Mouse (Mus musculus) cerebral cortex, adult 2 months (tissue): Measurements from ENCODE around the gene Zfp334.

ENCODE experiments used
- WGBS: fragments of 180-500 bp; shearing (Covaris S2); methylation state at CpG from one replicate; pipeline ENCODE4 v1.1.7; 2018; 5-methylcytosine and 5-hydroxymethylcytosine counted together

Gene Zfp334

DNA sequence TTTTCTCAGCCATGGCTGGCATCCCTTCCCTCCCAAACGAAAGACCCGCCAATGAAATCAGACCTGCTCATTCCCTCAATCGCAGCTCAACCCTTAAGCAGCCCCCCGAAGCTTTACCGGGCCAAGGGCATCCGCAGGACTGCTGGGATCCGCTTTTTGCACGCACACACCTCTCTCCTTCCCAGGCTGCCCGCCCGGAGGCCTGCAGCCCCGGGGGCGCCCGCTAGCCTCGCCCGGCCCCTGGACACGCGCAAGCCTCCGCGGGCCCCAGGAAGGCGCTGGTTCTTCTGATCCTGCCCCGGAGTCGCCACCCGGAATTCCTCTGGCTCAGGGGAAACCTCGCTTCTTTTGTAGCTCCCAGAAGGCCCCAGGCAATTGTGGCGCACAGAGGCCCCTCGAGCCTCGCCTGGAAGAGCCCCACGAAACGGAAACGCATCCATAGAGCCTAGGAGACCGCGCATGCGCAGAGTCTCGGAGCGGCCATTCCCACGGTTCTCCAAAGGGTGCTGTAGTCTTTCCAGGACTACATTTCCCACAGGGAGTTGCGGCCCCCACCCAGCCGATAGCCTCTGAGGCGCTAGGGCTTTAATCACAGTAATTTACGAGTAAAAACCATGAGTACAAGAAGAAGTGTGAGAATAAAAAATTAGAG lies at the start of gene Zfp334:
Gene Zfp334, minus strand, starts transcription at position 416 of the 652 bp plus-strand sequence.
- under 1% methylated on average over 40 of the region's 40 CpGs for WGBS

DNA sequence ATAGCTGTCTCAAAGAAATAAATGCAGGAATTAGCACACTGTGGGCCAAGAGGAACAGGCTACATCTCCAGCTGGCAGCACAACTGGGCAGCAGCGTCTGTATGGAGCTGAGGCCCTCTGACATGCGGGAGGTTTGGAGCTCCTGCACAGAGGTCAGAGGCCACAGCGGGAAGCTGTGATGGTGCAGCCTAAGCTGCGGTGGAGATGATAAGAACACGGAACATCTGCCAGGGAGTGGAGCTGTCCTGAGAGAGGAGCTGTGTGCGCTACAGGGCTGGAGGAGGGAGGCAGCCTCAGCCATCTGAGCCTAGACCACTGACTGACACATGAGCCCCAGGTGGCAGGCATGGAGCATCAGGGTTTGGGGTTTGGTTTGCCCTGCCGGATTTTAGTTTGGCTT lies 40.6 kb upstream of the Zfp334 start:
- 79% methylated on average over 7 of the region's 7 CpGs for WGBS

DNA sequence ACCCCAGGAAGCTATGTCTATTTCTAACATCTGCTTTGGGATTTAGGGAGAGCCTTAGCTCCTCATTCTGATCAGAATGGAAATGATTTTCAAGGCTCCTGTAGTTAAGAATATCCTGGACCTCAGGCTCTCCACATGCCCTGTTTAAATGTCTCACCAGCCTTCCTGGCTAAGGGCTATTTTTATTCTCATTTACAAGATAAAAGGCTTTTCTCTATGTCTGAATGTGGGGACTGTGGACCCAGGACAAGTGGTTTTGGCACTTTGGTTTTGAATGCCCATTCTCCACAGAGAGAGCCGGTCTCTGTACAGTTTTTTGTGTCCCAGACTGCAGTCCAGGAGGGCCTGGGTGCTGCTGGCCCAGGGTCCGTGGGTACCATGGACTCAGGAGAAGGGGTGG lies 32.1 kb upstream of the Zfp334 start:
- 59% methylated on average over 2 of the region's 2 CpGs for WGBS

DNA sequence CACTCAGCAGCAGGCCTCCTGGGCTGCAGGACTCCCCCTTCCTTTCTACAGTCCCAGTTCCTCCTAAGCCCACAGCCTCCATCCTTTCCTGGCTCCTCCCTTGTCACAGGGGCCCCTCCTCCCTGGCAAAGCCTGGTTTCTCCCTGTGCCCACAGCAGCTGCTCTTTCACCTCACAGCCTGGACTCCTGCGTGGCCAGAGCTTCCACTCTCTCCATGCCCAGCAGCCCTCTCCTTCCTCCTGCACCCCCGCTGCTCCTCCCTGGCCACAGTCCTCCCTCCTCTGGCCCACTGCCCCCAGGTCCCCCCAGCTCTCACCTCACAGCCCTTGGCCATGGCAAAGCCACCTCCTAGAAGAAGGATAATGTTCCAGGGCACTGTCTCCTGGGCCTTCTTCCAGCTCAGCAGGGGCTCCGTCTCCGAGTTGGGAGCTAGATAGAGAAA lies 31.6 kb upstream of the Zfp334 start:
- 52% methylated on average over 4 of the region's 4 CpGs for WGBS

DNA sequence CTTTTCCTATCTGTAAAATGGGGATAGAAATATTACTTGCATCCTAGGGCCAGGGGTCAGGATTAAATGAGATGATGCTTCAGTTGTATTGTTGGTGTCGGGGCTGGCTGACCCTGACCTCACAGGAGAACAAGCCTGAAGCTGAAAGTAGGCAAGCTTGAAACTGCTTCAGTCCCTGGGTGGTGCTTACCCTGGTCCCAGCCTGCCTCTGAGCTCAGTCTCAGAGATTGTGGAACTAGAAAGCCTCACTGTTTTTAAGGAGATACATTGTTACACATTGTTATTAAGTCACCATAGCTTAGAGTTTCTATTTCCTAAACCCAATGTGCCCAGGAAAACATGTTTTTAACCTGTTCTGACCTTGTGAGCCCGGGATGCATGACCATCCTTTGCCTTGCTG lies 30.5 kb upstream of the Zfp334 start:
- 96% methylated on average over 2 of the region's 2 CpGs for WGBS

DNA sequence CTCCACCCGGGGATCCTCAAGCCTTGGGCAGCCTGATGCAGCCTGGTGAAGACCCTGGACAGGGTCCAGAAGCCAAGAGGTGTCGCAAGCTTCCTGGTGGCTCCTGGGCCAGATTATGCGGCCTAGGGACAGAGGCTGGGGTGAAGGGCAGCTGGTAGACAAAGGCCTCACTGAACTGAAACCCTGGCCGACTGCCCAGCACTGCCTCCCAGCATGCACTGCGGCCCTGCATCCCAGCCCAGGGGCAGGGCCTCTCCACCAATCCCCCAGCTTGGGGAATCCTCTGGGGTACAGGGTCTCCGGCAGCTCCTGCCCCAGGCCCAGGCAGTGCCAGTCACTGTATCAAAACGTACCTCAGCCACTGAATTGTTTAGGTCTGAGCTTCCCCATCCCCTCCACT lies 29.2 kb upstream of the Zfp334 start:
- 55% methylated on average over 7 of the region's 7 CpGs for WGBS

DNA sequence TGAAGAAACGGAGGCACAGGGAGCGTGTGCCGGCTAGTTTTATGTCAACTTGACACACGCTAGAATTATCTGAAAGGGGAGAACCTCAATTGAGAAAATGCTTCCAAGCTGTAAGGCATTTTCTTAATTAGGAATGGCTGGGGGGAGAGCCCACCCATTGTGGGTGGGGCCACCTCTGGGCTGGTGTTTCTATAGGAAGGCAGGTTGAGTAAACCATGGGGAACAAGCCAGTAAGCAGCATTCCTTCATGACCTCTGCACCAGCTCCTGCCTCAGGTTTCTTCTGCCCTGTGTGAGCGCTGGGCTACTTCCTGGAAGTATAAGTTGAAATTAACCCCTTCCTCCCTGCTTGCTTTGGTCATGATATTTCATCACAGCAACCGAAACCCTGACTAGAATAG lies 27.7 kb upstream of the Zfp334 start:
- WGBS = 94% methylated on average over 6 of the region's 6 CpGs

DNA sequence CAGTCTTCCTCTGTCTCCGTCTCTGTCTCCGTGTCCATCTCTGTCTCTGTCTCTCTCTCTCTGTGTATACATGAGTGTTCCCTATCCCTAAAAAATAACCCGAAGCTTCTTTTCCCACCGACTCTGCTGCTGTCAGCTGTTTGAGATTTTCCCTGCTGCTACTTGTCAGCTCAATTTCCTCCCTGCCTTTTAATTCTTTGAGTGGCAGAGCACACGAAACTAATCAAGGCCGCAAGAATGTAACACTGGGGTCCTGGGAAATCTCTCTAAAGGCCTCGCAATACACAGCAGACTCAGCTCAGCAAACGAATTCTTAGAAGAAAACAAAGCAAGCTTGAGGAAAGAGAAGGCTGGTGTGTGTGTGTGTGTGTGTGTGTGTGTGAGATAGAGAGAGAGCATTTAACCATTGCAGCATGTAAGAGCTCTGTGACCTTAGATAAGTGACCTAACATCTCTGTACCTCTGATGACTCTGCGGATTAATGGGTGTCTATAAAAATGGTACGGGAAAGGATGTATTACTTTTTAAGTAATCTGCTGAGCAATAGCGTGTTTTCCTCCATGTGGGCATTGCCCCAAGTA lies 27.2 kb upstream of the Zfp334 start:
- 61% methylated on average over 11 of the region's 11 CpGs for WGBS

DNA sequence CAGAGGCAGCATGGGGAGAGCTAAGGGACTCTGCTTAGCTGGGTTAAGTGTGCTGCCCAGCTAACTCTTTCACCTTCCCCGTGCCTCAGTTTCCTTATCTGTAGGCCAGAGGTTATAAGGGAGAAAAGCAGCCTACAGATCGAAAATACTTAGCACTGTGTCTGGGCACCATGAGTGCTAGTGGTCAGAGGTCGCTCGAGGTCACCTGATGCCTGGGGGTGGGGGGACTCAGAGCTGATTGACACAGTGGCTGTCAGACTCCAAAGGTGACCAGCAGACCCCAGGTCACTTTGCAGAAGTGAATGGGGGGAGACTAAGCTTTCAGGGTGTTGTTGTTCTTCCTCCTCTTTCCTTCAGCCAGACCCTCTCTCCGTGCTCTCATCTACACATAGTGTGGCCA lies 26.3 kb upstream of the Zfp334 start:
- WGBS = 86% methylated on average over 5 of the region's 5 CpGs

DNA sequence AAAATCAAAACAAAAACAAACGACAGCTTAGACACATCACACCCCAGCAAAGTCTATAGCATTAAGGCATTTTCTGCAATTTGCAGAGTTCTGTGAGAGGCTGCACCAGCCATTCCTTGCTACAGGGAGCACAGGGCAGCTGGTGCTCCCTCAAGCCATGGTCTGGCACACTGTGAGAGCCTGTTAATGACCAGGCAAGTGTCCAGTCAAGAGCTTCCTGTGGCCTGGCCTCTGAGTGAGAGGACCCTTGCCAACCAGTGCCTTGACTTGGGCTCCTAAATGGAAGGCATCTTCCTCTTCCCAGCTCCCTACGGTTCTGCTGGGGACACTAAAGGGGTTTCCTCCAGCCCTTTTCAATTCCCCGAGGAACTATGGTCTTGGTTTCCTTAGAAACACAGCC lies 25.8 kb upstream of the Zfp334 start:
- WGBS = 59% methylated on average over 3 of the region's 3 CpGs

DNA sequence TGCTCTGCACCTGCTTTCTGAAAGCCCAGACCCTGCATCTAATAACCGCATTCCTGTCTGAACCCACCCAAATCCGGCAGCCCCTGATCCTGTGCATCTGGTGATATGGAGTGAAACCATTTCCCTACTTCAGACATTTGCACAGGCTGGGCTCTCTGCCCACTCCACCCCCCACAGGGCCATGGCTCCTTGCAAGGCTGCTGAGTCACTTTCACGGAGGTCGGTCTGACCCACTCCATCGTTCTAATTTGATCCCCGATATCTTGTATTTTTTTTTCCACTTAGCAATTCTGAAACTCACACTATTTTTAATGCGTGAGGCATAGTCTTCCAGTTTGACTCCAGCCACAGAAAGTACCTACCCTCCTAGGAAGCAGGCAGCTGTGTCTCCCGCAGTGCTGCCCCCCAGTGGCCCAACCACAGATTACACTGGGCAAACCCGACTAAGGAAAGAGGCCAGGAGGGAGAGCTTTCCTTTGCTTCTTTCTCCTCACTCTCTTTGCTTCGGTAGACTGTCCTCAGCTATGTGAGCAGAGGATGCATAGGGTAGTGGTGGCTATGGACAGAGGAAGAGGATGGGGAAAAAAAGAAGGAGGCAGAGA lies 19.7 kb upstream of the Zfp334 start:
- WGBS = 22% methylated on average over 10 of the region's 10 CpGs

DNA sequence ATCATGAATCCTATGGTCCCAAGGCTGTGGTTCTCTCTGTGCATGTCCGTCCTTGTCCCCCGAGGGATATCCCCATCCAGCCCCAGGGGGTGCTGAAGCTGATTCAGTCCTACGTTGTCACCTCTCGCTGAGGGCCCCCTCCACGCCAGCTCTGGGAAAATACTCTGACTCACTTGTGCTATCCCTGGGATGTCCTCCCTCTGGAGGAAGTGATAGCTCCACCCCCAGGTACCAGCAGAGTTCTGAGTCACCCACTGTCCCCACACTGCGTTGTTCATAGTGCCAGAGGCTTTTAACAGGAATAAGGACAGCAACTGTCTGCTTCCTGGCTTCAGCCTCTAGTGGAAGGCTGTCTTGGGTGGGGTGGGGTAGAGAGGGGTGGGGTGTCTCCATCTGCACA lies 17.3 kb upstream of the Zfp334 start:
- 36% methylated on average over 6 of the region's 6 CpGs for WGBS

DNA sequence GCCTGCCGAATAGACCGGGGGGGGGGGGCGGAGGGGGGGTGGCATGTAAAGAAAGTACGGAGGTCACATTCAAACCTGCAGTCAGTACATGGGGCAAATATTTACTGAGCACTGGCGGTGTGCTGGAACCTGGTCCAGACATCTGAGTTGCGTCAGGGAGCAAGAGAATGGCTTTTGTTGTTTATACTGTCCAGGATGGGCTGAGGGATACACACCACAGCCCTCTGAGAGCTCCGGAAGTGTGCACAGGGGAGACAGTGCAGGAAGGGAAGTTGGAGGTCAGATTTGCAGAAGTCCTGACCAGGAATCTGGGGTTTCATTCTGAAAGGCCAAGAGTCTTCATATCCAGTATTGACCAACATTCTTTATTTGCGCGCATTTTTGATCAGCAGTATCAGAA lies 16.9 kb upstream of the Zfp334 start:
- 59% methylated on average over 9 of the region's 9 CpGs for WGBS

DNA sequence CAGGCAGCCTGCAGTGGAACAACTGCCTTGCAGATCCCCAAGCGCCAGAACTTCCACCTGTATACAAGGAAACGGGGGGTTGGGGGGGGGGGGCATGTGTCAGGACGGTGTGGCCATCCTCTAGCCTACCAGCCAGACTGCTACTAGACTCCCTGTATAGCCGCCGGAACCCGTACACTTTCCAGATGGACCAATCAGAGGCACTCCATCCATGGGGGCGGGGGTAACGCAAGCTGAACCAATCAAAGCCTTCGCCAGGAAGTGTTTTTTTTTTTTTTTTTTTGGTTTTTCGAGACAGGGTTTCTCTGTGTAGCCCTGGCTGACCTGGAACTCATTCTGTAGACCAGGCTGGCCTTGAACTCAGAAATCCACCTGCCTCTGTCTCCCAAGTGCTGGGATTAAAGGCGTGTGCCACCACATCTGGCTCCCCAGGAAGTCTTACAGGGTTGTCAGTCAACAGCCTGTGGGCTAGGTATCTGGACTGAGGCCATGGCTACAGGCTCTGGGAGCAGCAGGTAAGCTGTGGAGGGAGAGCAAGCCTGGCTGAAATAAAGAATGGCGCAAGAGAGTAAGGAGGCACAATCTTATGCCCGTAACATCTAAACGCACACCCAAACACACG lies 10.2 kb upstream of the Zfp334 start:
- WGBS = 85% methylated on average over 15 of the region's 15 CpGs

DNA sequence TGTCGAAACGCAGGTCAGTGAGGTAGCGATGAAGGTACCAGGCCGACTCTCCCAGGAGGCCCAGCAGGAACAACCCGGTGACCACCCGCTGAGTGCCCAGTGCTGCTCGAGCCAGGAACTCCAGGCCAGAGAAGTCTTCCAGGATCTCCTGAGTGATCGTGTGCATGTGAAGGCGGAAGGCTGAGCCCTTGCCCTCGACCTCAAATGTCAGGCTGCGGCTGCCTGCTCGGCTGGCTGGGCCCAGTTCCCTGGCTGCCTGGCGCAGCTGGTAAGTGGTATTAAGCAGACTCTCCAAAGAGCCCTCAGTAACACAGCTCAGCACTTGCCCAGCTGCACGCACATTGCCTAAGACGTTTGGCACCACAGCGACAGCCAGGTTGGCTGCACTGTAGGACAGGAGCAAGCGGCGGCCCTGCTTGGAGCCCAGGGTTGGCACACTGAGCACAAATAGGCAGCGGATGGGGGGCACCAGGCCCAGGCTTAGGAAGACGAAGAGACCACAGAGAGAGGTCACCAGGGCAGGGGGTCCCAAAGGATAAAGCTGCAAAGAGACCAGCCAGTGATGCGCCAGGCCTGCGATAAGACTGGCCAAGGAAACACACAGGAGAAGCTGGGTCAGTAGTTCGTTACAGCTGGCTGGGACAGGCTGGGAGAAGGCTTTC lies 9.6 kb upstream of the Zfp334 start:
- 71% methylated on average over 23 of the region's 23 CpGs for WGBS

DNA sequence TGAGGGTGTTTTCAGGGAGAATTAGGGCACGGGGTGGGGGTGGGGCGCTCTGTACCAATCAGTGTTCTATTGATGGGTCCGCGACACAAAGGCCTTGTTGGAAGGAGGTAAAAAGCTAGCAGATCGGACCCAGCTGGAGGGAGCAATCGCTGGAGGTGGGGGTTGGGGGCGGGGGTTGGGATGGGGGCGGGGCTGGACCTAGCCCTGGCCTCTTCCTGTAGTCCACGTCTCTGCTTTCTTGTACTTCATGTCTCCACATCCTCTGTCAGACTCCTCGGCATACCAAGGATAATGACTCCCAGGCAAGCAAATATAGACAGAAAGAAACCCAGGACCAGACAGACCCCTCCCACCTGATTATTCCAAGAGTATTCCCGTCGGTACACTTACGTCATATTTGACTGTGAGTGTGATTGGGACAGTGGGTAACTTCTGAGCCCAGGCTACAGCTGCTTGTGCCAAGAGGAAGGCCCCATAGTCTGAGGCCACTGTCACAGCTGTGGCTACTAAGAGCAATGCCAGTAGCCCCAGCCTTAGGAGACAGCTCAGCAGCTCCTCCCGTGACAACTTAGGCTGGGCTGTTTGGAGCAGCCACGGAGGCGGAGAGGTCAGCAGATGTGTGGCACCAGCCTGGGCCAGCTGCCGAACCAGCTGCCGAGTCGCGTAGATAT lies 8.9 kb upstream of the Zfp334 start:
- WGBS = 51% methylated on average over 20 of the region's 20 CpGs

DNA sequence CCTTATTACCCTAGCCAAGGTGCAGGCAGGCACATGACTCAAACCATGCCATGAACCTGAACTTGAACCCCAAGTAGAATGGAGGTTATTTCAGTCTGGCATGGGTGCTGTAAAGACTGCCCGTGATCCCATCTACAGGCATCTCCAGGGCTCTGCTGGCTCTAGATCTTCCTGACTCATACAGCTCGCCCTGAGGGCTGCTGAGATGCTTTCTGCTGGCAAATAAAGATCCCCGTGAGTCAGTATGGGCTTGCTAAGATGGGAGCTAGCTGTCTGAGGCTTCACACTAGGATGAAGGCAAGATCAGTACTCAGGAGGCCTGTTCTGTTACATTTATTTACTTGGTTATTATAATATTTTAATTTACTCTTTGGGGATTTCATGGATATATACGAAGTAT lies 4.1 kb upstream of the Zfp334 start:
- 66% methylated on average over 4 of the region's 4 CpGs for WGBS

DNA sequence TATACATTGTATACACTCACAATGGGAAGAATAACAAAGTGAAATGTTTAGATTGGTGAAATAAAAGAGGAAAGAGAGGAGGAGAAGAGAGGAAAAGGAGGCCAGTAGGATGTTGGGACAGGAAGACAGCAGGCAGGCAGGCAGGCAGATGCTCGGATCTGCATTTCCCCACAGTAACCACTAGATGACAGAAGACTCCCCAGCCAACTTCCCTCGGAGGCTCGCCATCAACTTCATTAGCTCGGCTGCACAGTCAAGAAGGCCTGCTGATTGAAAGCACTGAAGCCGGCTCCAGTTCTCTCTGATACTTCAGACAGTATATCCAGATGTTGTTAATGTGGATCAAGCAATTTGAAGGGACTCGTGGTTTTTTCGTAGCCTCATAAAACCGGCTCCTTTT lies 3.5 kb upstream of the Zfp334 start:
- WGBS = 18% methylated on average over 8 of the region's 8 CpGs

DNA sequence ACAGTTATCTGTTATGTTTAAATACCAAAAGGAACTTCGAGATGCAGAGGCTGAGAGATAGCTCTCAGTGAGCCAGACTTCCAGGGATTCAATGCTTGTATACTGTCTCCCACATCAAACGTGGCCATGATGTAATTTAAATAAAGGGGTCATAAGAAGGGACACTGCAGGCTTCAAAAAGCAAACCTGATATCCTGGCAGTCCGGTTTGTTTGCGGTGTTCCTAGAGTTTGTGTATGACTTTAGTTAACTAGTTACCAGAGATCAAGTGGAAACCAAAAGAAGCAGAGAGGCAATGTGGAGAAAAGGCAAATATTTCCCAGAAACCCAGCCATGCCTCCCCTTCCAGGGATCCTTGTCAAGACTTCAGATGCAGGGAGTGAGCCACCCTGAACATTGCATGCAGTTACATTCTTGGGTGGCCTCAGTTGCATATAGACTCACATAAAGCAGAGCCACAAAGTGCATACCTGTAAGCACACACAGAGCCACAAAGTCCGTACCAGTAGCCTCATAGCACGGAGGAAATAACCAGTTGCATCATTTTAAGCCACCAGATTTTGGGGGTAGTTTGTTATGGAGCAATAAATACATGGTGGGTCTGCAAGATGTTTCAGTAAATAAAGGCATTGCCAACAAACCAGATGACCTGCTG lies 1.4 kb upstream of the Zfp334 start:
- WGBS = 85% methylated on average over 6 of the region's 6 CpGs

DNA sequence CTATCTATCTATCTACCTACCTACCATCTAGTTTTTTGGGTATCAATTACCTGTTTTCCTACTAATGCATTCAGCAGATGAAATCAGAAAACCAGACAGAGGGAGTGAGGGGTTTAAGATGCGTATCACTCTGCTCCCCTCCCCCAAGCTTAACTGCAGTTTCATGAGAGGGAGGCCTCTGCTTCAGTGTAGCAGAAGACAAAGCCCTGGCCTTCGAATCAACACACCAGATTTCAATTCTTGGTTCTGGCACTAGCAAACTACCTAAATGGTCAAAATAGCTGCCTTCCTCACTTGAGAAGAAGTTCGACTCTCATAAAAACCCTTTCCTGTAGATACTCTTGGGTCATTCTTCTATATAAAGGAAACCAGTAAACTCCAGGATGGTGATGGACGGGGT lies 689 bp downstream of the Zfp334 start:
- 10% methylated on average over 4 of the region's 4 CpGs for WGBS

DNA sequence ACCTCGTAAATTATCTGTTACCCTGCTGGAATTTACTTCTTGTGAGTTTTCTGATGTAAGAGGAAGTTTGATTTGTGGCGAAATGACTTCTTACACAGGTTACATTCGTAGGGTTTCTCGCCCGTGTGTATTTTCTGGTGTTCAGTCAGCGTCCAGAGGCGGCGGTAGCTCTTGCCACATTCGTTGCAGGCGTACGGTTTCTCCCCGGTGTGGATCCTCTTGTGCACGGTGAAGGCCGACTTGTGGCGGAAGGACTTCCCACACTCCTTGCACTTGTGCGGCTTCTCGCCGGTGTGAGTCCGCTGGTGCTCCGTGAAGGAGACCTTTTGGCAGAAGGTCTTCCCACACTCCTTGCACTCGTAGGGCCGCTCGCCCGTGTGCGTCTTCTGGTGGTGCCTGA lies 8.0 kb downstream of the Zfp334 start:
- 95% methylated on average over 25 of the region's 25 CpGs for WGBS
